Mouse (Mus musculus) small intestine, adult 2 months (tissue): ENCODE data around the gene Otulin.

Experiments used
- CTCF ChIP-seq: fragments of 200-500 bp; IDR thresholded peaks from 2 replicates; pipeline ENCODE4 v1.5.1; 2012; ENCODE audit warnings: low read depth, mild to moderate bottlenecking, control low read depth, inconsistent platforms, low read length, moderate library complexity, mixed read lengths; ENCODE audit not compliant: insufficient replicate concordance, insufficient read length; ENCODE audit errors: extremely low read depth
- POLR2A ChIP-seq: fragments of 200-500 bp; IDR thresholded peaks from 2 replicates; pipeline ENCODE4 v1.6.1; 2012; ENCODE audit warnings: low read depth, mild to moderate bottlenecking, control low read depth, inconsistent platforms, low read length, moderate library complexity

- TF ChIP-seq CTCF: no peak
- no peak for TF ChIP-seq POLR2A
Measured at GRCm38 (mm10) chr15:27665392-27665911, 35.0 kb upstream of the Otulin start.
